Mouse (Mus musculus): ENCODE results near the gene Ankib1. TPM values are rescaled to one million over a fixed set of nuclear protein-coding genes. Genes with fewer than 3 reads are reported as not detected.
"Not testable (repeated sequence)": the region's sequence is repeated elsewhere in the genome, so short reads cannot be mapped to it uniquely, and the experiment has no call there.

The Ankib1 gene
- polyA plus RNA-seq, 1 experiment, result 0.35 TPM

GRCm38 (mm10) chr5:3791048-3791447 is 11.7 kb downstream of the Ankib1 start:
- Histone ChIP-seq H3K27me3 (ENCODE audit: control insufficient read depth) (no peaks in the 10 kb centered on the region), H3K4me1 (ENCODE audit: control insufficient read depth) (peaks cover 10% of the 10 kb centered on the region), H3K36me3 (ENCODE audit: control insufficient read depth) (peaks cover 5% of the 10 kb centered on the region), H3K4me3 (replicated peaks) (no peak overlapping the region), H3K9me3 (ENCODE audit: control insufficient read depth, low read length) (no peaks in the 10 kb centered on the region)
- no peak for TF ChIP-seq GATA1 (IDR thresholded peaks at IDR 0.05; ENCODE audit: low read length)
- TF ChIP-seq TAL1 (IDR thresholded peaks at IDR 0.05; ENCODE audit: low read length), result no peak

- no peaks in the 10 kb centered on the region for H3K9me3 ChIP-seq (ENCODE audit: control insufficient read depth, low read length)
- H3K4me3 ChIP-seq (replicated peaks), result no peak overlapping the region
- TF ChIP-seq TAL1 (IDR thresholded peaks at IDR 0.05; ENCODE audit: low read length), result no peak
- TF ChIP-seq GATA1 (IDR thresholded peaks at IDR 0.05; ENCODE audit: low read length), result no peak
- no peaks in the 10 kb centered on the region for H3K27me3 ChIP-seq (ENCODE audit: control insufficient read depth)
- H3K36me3 ChIP-seq (ENCODE audit: control insufficient read depth), result no peaks in the 10 kb centered on the region; the same call in none of the 2 replicates
- H3K4me1 ChIP-seq (ENCODE audit: control insufficient read depth), result peaks cover 18% of the 10 kb centered on the region
Measured at GRCm38 (mm10) chr5:3787548-3787947, 15.2 kb downstream of the Ankib1 start.

GRCm38 (mm10) chr5:3784751-3785496 is 17.8 kb downstream of the Ankib1 start:
- no peak overlapping the region for H3K4me3 ChIP-seq (replicated peaks)
- H3K27me3 ChIP-seq (ENCODE audit: control insufficient read depth), result no peaks in the 10 kb centered on the region
- TF ChIP-seq TAL1 (IDR thresholded peaks at IDR 0.05; ENCODE audit: low read length), result no peak
- TF ChIP-seq GATA1 (IDR thresholded peaks at IDR 0.05; ENCODE audit: low read length), result no peak
- no peaks in the 10 kb centered on the region for H3K9me3 ChIP-seq (ENCODE audit: control insufficient read depth, low read length)
- peaks cover 13% of the 10 kb centered on the region for H3K4me1 ChIP-seq (ENCODE audit: control insufficient read depth)
- no peaks in the 10 kb centered on the region; the same call in none of the 2 replicates for H3K36me3 ChIP-seq (ENCODE audit: control insufficient read depth)

- Histone ChIP-seq H3K4me1 (ENCODE audit: control insufficient read depth) (peaks cover 13% of the 10 kb centered on the region), H3K9me3 (ENCODE audit: control insufficient read depth, low read length) (no peaks in the 10 kb centered on the region), H3K36me3 (ENCODE audit: control insufficient read depth) (no peaks in the 10 kb centered on the region; the same call in none of the 2 replicates), H3K4me3 (replicated peaks) (no peak overlapping the region), H3K27me3 (ENCODE audit: control insufficient read depth) (no peaks in the 10 kb centered on the region)
- TF ChIP-seq TAL1 (IDR thresholded peaks at IDR 0.05; ENCODE audit: low read length) (no peak), GATA1 (IDR thresholded peaks at IDR 0.05; ENCODE audit: low read length) (no peak)
Measured at GRCm38 (mm10) chr5:3783947-3784681, 18.6 kb downstream of the Ankib1 start.

GRCm38 (mm10) chr5:3782670-3783069 is 20.1 kb downstream of the Ankib1 start:
- Histone ChIP-seq H3K9me3 (ENCODE audit: control insufficient read depth, low read length) (no peaks in the 10 kb centered on the region), H3K27me3 (ENCODE audit: control insufficient read depth) (no peaks in the 10 kb centered on the region), H3K36me3 (ENCODE audit: control insufficient read depth) (no peaks in the 10 kb centered on the region; the same call in 1 of the 2 replicates), H3K4me1 (ENCODE audit: control insufficient read depth) (peaks cover 13% of the 10 kb centered on the region), H3K4me3 (replicated peaks) (no peak overlapping the region)
- no peak for TF ChIP-seq GATA1 (IDR thresholded peaks at IDR 0.05; ENCODE audit: low read length)
- no peak for TF ChIP-seq TAL1 (IDR thresholded peaks at IDR 0.05; ENCODE audit: low read length)

- Histone ChIP-seq H3K4me1 (ENCODE audit: control insufficient read depth) (no peaks in the 10 kb centered on the region), H3K4me3 (replicated peaks) (no peak overlapping the region), H3K27me3 (ENCODE audit: control insufficient read depth) (no peaks in the 10 kb centered on the region), H3K9me3 (ENCODE audit: control insufficient read depth, low read length) (no peaks in the 10 kb centered on the region), H3K36me3 (ENCODE audit: control insufficient read depth) (peaks cover 14% of the 10 kb centered on the region)
- no peak for TF ChIP-seq TAL1 (IDR thresholded peaks at IDR 0.05; ENCODE audit: low read length)
Measured at GRCm38 (mm10) chr5:3772017-3772416, 30.7 kb downstream of the Ankib1 start.

DNA sequence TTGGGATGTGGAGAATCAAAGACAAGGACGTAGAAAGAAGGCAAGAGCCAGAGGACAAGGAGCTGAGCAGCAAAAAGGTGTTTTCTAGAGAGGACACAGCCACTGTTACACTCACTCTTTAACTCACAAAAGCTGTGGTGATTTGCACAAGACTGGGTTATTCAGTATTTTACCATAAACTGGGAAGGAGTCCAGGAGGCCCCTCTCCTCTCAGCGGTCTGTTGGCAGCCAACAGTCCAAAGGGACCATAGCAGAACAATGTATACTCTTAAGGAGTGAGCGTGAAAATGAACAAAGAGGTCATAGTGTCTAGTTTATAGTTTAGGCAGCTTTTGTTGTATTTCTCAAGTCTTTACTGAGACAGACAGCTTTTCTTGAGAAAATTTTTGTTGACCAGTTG is 31.2 kb downstream of the Ankib1 start:
- H3K27me3 ChIP-seq (ENCODE audit: control insufficient read depth), result no peaks in the 10 kb centered on the region
- H3K9me3 ChIP-seq (ENCODE audit: control insufficient read depth, low read length), result no peaks in the 10 kb centered on the region
- H3K4me3 ChIP-seq (replicated peaks), result no peak overlapping the region
- TF ChIP-seq TAL1 (IDR thresholded peaks at IDR 0.05; ENCODE audit: low read length) (no peak), GATA1 (IDR thresholded peaks at IDR 0.05; ENCODE audit: low read length) (no peak)
- no peaks in the 10 kb centered on the region for H3K4me1 ChIP-seq (ENCODE audit: control insufficient read depth)
- H3K36me3 ChIP-seq (ENCODE audit: control insufficient read depth), result peaks cover 17% of the 10 kb centered on the region

- peaks cover 22% of the 10 kb centered on the region for H3K36me3 ChIP-seq (ENCODE audit: control insufficient read depth)
- not testable (repeated sequence) for H3K9me3 ChIP-seq (ENCODE audit: control insufficient read depth, low read length); H3K4me1 ChIP-seq (ENCODE audit: control insufficient read depth); H3K27me3 ChIP-seq (ENCODE audit: control insufficient read depth); H3K4me3 ChIP-seq (replicated peaks)
Measured at GRCm38 (mm10) chr5:3750536-3750935, 52.2 kb downstream of the Ankib1 start.

DNA sequence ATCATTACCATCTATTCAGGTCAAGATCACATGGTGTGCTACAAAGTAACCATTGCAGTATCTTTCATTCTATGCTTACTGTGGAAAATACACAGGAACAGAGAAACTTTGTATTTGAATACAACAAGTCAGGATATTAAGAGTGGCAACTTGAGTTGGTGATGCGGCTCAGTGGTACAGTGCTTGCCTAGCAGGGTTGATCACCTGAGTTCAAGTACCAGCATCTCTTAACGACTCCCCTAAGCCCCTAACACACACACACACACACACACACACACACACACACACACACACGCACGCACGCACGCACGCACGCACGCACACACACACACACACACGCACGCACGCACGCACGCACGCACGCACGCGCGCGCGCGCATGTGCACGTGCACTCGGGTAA is 69.9 kb downstream of the Ankib1 start:
- H3K4me3 ChIP-seq (replicated peaks); H3K9me3 ChIP-seq (ENCODE audit: control insufficient read depth, low read length); H3K4me1 ChIP-seq (ENCODE audit: control insufficient read depth); H3K27me3 ChIP-seq (ENCODE audit: control insufficient read depth): not testable (repeated sequence)
- peaks cover 24% of the 10 kb centered on the region for H3K36me3 ChIP-seq (ENCODE audit: control insufficient read depth)
